Mouse (Mus musculus) embryo, embryonic 10 days (tissue): ENCODE data around the gene Gpatch1.

Experiments
- DNase-seq: peaks from one replicate; pipeline ENCODE4 v3.0.0-alpha.2; 2015; ENCODE audit warnings: low spot score

The Gpatch1 gene

DNA sequence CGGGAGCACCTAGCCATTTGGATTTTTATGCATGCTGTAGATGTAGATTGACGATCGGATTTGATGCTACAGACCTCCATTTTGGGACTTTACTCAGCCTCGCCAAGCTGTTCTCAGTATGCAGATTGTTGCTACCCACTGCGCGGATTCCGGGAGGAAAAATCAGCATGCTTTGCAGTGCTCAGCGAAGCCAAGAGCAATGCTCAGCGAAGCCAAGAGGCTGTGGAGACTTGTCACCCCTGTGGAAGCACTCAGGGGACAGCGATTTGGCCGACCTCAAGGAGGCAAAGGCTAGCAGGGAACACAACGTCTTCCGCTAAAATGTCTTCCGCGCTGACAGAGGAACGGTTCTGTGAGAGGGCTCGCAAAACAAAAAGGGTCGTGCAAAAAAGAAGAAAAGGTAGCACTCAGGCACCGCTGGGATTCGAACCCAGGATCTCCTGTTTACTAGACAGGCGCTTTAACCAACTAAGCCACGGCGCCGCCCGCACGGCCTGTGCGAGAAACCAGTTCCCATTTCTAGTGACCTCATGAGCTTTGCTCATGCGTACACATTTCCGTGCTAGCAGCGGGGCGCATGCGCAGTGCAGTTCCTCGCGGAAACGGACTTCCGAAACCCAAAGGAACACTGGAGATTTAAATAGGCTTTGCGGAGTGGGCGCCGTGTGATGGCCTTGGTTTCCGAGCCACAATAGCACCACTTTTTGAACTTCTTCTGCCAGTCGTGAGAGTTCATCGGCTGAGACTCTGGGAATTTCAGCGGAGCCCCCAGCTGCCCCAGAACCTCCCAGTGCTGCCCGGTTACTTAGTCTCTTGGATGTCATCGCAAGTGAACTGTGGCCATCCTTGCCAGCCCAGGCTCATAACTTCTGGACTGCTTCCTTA is 83.6 kb downstream of the Gpatch1 start:
- DNase-seq: peak; percentile 99

DNA sequence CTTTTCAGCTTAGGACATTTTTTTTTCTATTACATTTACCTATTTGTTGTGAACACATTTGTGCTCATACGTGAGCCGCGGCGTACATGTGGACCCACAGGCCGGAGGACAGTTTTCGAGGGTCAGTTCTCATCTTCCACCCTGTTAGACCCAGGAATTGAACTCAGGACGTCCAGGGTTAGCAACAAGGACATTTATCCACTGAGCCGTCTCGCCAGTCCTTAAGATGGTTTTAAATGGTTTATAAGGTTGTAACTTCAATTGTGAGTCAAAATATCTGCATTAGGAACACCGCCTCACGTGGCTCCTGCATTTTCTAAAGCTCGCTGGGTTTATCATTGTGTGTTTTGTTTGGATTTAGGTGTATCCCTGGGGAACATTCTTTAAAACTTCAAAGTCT is 84.4 kb downstream of the Gpatch1 start:
- DNase-seq: peak; percentile 53

DNA sequence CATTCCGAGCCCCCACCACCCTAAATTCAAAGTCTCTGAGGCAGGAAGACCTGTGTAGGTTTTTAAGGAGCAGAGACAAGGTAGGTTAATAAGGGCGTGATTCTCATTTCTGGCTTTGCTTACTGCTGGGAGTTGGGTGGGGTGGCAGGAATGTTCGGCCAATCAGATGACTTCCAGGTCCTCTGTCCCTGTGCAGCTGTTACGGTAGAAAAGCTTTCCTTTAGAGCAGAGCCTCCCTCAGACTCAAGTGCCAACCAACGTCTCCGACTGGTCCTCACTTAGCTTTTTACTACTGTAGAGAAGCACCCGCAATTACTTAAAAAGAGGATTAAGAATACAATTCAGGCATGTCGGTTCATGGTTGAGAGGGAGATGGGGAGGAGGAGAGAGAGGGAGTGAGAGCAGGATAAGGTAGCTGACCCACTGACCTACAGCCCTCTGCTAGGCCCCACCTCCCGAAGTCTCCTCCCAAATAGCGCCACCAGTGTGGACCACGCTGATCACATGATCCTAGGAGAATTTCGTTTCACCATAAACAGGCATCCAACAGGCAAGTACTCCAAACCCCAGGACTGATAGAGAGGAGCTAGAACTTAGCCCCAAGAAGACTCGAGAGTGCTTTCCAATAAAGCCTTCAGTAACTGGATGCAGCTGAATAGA is 85.3 kb downstream of the Gpatch1 start:
- peak; percentile 70 for DNase-seq

DNA sequence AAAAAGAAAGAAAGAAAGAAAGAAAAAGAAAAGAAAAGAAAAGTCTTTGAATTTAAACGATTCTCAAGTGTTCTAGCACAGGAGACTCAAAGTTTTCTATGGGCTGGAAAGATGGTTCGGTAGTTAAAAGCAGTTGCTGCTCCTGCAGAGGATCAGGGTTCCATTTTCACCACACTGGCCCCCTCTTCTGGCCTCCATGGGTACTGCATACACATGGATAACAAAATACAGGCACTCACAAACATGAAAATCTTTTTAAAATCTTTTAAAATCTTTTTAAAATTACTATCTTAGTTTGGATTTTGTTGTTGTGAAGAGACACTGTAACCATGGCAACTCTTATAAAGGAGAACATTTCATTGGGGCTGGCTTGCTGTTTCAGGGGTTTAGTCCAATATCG is 87.9 kb downstream of the Gpatch1 start:
- DNase-seq: no peak
